Mouse (Mus musculus) megakaryocyte progenitor cell, adult 5-6 weeks (primary cell): Measurements from ENCODE around the gene 1600015I10Rik. TPM values are rescaled to one million over a fixed set of nuclear protein-coding genes. Genes with fewer than 3 reads are reported as not detected.
"Not testable (repeated sequence)": the region's sequence is repeated elsewhere in the genome, so short reads cannot be mapped to it uniquely, and the experiment has no call there.

Experiments
- ATAC-seq: replicated peaks from 2 replicates; pipeline ENCODE4 v1.8.0; 2016; ENCODE audit warnings: mild to moderate bottlenecking, moderate TSS enrichment, inconsistent platforms; ENCODE audit not compliant: poor library complexity
- total RNA-seq, 2 experiments: library from RNA; stranded (forward) in 1 of 2; stranded (reverse) in 1 of 2; fragments of 157-497, 149-512 nt in 1 of 2; fragments of 200-1000 nt in 1 of 2; gene quantifications; 2 replicates each; pipeline versions ENCODE4 v1.2.3 to v1.2.4; 2015 to 2017

Gene 1600015I10Rik
- total RNA-seq (2015) (not detected in 2 replicates), total RNA-seq (2017) (not detected in 2 replicates)

DNA sequence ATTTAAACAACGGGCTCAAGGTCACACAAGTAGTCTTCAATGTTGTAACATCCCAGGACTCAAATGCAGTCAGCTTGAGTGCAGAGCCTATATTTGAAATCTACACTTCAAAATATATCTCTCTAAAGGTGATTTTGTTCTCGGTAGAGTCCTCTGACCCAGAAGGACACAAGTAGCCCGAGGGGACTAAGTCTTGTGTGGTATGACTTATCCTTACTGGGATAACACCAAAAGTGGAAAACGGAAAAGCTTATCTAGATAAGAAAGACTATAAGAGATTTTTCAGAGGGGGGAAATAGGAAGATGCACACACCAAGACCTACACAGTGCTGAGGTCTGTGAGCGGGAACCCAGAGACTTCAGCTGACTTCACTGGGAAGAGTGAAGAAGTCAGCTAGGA lies at the start of gene 1600015I10Rik:
TSS of gene 1600015I10Rik (plus strand) at position 301 of the 400 bp plus-strand sequence.
- no peak for ATAC-seq

- peak; percentile 86 for ATAC-seq
These were observed 35.5 kb upstream of the 1600015I10Rik start for GRCm38 (mm10) chr6:48894203-48894602.

DNA sequence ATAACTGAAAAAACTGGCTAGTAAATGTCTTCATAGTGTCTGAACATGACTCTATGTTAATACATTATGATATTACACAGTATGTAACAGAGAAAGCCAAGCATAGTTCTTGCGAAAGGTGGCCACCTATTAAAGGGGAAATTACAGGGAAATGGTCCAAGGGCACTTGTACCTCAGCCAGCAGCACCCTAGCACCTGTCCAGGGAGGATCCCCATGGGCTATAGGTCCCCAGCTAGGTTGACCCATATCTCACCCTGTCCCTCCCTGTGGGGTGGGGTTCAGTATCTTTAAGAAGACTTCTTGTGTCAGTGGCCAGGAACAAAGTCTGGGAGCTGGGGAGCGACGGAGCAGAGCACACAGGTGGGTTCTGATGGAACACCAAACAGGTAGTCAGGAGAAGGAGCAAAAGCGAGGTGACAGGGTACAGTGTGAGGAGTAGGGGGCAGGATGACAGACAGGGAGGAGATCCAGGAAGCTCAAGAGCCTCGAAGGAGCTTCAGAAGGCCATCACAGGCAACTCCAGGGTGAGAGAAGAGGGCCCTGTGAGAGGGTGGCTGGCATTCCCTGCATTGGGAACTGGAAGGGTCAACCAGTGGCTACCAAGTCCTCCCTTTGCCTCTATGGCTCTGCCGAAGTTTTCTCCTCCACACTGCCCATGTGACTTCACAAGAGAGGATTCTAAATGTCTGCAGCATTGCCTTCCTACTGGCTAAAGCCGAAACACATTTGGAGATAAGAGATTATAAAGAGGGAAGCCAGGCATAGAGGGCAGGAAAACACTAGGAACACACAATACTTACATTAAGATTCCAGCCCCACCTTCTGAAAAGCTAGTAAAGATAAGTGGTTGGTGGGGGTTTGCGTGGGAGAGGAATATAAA lies 34.5 kb upstream of the 1600015I10Rik start:
- ATAC-seq: no peak; the same call in 1 of the 2 replicates

DNA sequence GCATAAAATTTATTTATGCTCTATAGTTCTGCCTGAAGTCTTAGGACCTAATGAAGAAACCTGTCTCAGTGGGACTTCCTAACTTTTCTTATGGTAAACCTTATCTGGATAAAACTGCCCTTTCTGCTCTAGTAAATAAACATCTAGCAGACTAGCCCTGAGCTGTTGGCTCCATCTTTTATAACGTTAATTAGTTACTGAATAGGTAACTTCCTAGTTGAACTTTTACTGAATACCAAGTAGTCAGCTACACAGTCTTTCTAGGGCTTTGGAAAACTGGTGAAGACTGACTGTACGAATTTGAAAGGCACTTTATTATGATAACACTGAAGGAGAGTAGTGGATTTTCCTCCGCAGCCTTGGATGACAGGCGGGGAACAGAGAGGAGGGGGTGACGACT lies 33.8 kb upstream of the 1600015I10Rik start:
- no peak for ATAC-seq

DNA sequence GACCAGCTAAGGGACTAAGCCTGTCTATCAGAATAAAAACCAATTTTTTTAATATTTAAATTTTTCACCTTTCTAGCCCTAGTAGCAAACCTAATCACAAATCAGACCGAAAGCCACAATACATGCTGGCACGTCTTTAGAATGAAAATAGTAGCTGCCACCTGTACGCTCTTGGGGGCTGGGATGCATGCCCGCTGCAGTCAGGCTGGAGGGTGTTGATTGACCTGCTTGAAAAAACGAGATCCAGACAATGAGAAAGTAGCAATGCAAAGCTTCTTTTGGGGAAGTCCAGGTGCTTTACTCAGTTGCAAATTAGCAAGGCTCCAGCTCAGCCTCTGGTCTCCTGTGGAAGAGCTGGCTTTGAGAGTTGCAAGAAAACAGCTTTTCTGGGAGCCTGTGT lies 32.7 kb upstream of the 1600015I10Rik start:
- no peak for ATAC-seq

- ATAC-seq: not testable (repeated sequence)
These were observed 28.4 kb upstream of the 1600015I10Rik start for GRCm38 (mm10) chr6:48901316-48901715.

DNA sequence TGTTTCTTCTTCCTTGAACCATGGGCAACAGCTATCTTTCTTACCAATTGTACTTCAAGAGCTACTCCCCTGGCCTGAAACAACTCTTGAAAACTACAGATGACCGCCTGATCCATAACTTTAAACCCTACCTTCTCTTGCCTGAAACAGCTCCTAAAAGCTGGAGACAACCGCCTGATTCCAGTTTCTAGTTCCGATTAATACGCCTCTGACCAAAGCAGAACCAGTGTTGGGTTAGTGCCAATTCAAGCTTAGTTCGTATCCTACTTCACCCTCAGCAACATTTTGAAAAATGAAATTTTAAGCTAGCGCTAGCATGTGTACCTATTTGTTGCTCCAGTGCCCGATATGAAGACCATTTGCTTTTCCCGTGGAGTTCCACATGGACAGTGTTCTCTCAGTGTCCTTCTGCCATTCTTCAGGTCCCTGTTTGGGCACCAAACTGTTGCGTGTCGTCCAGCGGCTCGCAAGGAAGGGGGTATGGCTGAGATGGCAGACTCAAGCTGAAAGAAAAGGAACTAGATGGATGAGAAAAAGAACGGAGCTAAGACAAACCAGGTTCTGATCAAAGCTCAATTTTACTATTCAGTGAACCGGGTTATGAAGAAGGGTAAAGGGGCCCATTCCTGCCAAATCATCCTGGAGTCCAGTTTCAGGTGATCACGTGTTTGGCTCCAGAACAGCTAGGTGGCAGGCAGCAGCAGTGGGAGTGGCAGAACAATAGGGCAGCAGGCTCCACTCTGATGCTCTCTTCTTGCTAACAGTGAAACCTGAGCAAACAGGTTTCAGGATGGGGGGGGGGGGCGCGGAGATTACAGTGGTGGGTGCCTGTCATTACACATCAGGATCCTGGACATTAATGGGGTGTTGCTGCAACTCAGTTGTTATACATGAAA lies 26.9 kb upstream of the 1600015I10Rik start:
- no peak for ATAC-seq

DNA sequence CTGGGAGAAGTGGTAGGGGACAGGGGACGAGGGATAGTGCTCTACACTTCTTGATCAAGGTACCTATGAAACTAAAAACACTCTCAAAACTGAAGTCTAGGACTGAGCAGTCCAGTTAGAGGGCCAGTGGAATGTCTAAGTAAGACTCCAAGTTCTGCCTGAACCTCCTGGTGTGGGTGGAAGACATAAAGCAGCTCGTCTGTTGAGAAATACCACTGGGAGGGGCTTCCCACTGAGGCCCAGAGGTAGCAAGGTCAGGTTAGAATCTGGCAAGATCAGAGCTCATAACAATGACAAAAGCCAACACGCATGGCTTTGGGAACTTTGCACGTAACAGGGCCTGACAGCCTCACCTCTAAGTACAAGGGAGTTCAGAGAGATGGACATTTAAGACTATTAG lies 26.3 kb upstream of the 1600015I10Rik start:
- ATAC-seq: no peak

- ATAC-seq: no peak
These were observed 24.1 kb upstream of the 1600015I10Rik start for GRCm38 (mm10) chr6:48905606-48906005.

DNA sequence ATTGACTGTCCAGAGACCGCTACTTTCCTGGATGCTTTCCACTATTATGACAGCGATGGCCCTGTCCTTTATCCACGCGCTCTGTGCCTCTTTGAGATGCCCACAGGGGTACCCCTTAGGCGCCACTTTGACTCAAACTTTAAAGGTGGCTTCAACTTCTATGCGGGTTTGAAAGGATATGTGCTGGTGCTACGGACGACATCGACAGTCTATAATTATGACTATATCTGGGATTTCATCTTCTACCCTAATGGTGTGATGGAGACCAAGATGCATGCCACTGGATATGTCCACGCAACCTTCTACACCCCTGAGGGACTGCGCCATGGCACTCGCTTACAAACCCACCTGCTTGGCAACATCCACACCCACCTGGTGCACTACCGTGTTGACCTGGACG lies 23.3 kb upstream of the 1600015I10Rik start:
- no peak for ATAC-seq

DNA sequence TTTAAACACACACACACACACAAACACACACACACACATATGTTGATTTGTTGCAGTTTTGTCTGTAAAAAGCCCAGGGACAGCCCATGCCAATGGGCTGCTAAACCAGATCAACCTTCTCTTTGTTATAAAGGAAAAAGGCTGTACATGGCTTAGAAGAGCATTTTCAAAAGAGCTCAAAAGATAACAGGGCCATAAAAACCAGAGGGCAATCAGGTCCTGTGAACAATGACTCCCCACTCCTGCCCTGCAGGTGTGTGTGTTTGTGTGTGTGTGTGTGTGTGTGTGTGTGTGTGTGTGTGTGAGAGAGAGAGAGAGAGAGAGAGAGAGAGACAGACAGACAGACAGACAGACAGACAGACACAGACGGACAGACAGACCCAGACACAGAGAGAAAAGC lies 20.5 kb upstream of the 1600015I10Rik start:
- no peak for ATAC-seq

GRCm38 (mm10) chr6:48912033-48912432 lies 17.7 kb upstream of the 1600015I10Rik start:
- 0 out of 2 replicates have a peak, but pooled peaks have one; percentile 26 for ATAC-seq

DNA sequence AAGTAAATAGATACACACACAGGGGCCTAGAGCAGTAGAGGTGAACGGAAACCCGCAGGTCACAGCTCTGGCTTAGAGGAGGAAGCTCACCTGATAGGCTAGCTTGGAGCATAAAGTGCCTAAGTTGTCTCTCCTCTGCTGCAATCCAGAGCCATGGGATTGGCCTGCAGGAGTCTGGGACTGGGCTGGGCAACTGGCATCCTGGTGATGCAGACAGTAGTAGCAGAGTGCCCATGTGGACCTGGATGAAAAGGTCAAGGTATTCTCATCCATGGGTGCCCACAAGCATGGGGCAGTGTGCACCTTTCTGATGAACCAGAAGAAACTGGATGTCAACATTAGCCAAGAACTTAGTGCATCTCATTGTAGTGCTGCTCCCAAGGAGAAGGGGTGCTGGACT lies 16.1 kb upstream of the 1600015I10Rik start:
- no peak for ATAC-seq

DNA sequence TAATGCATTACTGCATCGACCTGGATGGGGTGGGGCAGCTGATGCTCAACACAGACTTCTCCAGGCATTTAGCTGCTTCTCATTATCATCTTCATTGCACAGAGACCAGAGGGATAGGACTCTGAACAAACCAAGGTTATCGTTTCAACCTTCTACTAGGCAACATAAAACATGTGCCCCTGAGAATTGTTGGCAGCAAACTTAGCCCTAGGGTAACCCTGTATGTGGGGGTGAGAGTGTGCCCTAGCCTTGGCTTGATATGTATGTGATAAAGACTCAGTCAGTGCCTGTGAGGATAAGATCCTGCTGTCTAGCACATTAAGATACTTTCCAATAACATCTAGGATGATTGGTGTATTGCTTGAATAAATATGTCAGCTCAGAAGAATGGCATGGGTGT lies 19.9 kb downstream of the 1600015I10Rik start:
- ATAC-seq: no peak

DNA sequence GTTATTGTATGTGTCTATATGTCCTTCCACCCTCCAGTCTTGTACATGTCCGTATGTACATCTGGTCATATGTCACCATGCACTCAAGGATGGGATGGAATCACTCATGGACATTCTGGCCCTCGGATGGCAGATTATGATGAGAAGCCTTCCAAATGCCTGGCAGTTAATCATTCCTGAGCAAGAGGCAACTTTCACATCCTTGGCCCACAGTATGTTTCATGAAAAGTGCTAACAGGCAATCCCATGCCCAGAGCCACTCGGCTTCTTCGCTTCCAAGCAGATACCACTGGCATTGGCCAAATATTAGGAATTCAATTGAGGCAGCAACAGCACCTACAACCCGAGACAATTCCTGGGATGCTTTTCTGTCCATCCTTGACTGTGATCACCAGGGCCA lies 21.0 kb downstream of the 1600015I10Rik start:
- no peak for ATAC-seq

DNA sequence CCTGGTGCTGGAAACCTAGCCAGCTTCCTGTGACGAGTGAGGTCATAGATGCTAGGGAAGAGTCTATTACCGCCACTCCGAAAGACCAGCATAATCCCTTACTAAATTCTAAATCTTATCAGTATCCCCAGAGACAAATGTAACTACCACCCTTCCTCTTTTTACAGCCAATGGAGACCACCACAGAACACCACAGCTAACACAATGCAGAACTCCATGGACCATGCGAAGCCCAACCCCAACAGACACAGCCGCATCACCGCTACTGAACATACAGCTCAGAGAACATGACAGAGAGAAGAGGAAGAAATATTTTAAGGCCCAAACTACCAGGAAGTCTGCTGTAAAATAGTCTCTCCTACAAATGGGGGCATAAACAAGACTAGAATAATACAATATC lies 21.9 kb downstream of the 1600015I10Rik start:
- ATAC-seq: peak; percentile 81

DNA sequence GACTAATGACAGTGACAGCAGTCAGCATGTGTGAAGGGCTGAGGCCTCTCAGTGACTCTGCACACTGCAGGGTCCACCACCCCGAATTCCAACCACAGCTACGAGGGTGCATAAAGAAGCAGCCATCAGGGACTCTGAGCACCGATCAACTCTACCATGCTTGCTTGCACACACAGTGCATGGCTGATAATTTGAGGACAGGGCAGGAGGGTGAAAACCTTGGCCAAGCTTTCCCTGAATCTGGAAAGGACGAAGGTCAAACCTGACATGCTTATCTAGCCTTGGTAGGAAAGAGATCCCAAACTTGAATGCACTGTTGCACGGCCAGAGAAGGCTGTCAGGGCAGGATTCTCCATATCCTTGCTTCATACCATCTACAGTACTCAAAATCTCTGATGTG lies 23.5 kb downstream of the 1600015I10Rik start:
- ATAC-seq: no peak

DNA sequence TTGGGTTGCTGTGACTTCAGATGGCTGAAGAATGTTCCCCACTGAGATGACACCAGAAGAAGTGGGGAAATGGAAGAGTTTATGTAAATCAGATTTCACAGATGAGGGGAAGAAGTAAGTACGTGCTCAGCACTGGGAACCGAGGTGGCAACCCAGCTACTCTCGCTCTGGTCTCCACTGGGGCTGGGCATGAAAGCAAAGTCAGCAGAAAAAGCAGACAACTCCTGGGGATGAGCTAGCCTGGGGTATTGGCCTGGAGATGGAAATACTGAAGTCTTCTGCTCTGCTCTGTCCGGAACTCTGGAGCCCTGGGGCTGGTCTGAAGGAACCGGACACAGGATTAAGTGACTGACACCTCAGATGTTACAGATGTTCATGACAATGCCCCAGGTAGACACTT lies 24.5 kb downstream of the 1600015I10Rik start:
- ATAC-seq: no peak

DNA sequence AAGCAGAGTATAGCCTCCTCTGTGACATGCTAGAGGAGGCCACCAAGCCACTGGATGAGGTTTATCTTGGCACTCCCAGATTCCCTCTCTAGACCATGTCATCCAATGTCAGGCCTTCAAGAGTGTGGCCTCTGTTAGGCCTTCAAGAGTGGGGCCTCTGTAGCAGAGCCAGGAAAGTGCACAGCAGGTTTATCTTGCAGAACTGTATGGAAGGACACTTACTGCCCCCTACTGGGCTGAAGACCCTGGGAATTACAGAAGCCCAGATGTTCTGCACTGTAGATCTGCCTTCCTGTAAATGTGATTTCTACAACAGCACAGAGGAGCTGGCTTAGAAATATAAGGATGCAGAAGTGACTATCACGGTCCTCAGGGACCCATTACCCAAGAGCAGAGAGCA lies 25.3 kb downstream of the 1600015I10Rik start:
- ATAC-seq: peak; percentile 42; the same call in 1 of the 2 replicates

GRCm38 (mm10) chr6:48956785-48957184 lies 27.1 kb downstream of the 1600015I10Rik start:
- ATAC-seq: peak; percentile 60

- 0 out of 2 replicates have a peak, but pooled peaks have one; percentile 26 for ATAC-seq
These were observed 28.4 kb downstream of the 1600015I10Rik start for GRCm38 (mm10) chr6:48958053-48958452.
